Mouse (Mus musculus) right cerebral cortex, postnatal 36 days (tissue): ENCODE measurements at regions not wholly inside any gene's neighbourhood (a gene's known extent, or its start where the extent isn't known, plus 50 kb on each side); places are given as distances from the start of the nearest gene placed in this dataset.
"Not testable (repeated sequence)": the region's sequence is repeated elsewhere in the genome, so short reads cannot be mapped to it uniquely, and the experiment has no call there.

Experiments
- DNase-seq, 2 experiments: peaks; one replicate each; pipeline ENCODE4 v3.0.0; 2022; ENCODE audit warnings: low spot score in 2 of 2, mixed read lengths in 1 of 2

DNA sequence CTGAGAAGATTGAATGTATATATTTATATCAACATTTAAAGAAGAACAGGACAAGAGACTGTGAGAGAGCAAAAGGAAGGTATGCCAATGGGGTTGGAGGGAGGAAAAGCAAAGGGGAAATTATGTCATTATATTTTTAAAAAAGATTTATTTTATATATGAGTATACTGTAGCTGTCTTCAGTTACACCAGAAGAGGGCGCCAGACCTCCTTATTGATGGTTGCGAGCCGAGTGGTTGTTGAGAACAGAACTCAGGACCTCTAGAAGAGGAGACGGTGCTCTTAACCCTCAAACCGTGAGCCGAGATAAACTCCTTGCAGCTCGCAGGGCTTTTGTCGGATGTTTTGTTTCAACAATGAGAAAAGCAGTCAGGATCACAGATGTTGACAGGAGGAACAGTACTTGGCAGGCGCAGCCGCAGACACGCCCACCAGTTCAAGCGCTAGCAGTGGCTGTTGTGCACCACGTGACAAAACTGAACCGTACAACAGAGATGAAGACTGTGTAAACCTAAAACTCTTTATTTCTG, 158.7 kb downstream of the Mat2b start:
- no peak for DNase-seq

GRCm38 (mm10) chr11:40510325-40511239, 184.4 kb downstream of the Mat2b start:
- DNase-seq, result no peak

GRCm38 (mm10) chr11:40491599-40491998, 203.4 kb downstream of the Mat2b start:
- DNase-seq, result no peak

DNA sequence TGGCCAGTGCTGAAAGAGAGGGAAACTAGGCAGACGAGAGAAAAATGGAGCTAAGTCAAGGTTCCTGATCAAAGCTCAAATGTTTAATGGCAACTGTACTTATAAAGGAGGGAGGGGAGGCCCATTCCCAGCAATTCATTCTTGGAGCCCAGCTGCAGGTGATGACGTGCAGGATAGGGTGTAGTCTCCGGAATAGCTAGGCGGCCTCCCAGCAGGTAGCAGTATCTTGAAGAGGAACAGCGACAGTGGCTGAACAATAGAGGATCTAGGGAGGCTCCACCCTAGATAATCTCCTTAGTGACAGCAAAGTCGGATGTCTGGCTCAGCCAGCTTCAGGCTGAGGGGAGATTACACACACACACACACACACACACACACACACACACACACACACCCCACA, 216.8 kb downstream of the Mat2b start:
- DNase-seq, result not testable (repeated sequence)

- no peak for DNase-seq
These were observed 217.7 kb downstream of the Mat2b start for GRCm38 (mm10) chr11:40477294-40477693.

DNA sequence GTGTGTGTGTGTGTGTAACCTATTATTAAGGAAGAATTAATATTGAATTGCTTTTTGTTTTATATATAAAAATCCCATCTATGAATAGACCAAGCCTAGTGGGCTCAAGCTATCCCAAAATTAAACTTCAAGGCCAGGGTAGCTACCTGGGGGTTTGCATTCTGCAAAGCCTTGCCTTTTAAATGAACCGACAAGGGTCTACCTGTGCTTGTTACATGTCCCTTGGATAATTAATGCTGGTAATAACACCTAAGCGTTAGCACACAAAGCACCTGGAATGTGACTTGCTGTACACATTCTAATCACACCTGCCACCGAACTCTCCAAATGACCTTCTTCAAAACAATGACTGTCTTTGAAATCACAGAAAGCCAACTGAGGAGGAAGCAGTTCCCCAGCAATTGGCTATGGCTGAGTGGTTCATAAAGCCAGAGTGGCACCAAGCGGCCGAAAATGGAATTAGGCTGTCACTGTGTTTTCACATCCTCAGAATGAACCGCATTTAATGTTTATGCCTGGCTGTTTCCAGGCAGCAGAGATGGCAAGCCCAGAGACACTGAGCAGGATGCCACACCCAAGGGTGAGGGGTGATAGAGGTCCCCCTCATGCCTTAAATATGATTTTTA, 225.8 kb downstream of the Mat2b start:
- peak; percentile 24 to 47 for DNase-seq

GRCm38 (mm10) chr11:40456571-40456970, 238.4 kb downstream of the Mat2b start:
- no peak for DNase-seq

DNA sequence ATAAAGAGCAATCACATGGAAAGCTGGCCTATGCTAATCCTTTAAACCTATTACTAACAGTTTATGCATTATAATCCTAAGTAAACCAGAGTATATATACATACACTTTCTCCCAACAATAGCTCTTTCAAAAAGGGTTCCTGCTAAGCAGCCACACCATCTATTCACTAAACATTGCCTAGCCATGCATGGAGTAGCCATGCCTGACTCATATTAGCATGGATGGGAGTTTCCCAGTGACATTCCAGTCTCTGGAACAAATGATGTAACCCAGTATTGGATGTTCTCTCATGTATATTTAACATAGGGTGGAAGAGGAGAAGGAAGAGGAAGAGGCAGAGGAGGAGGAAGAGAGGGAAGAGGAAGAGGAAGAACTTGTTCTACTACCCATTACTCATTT, 240.0 kb downstream of the Mat2b start:
- DNase-seq, result not testable (repeated sequence)

- DNase-seq, result no peak
These were observed 248.2 kb downstream of the Mat2b start for GRCm38 (mm10) chr11:40446846-40447245.

DNA sequence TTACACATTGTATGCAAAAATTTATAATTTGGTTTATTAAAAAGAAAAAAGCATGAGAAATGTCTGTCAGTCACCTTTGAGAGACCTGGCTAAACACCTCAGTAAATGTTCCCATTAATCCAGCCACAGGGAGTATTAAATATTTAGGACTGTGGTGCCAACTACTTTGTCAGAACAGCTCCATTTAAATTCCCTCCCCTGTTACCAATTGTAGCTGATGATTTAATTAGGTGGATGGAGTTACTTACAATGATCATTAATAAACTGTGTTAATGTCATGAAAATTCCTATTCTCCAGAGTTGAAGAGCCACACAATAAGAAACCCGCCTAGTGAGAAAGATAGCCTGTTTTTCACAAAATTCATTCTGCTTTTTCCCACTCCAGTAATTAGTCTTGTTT, 261.0 kb downstream of the Mat2b start:
- no peak for DNase-seq

DNA sequence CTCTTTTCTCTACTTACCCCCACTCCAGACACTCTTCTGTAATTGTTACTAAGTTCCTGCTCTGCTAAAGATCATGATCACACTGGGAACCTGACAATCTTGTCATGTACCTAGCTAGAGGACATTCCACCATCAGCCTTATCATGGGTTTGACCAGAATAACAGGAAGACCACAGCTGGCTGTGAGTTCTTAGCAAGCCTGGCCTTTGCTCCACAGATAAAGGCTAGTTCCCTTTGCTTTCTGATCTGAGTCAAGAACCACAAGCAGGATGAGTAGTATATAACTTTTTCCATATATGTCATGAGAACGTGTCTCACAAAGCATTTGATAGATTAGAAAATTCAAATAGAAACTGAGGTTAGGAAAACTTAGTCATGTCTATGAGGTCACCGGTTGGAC, 266.1 kb downstream of the Mat2b start:
- no peak for DNase-seq

DNA sequence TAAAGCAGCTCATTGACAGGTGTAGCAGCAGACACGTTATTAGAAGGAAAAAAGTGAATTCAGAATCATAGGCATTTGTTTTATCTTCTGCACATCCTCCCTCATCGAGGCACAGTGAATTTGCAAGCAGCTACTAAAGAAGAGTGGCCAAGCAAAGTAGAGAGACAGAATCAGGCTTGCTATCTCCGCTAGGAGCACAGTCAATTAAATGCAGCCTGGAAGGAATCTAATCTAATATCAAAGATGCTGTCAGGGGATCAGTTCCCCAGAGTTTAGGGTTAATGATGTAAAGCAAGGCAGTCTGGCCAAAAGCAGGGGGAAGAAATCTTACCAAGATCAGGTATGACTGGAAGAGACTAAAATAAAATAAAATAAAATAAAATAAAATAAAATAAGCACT, 270.7 kb downstream of the Mat2b start:
- no peak for DNase-seq

- no peak for DNase-seq
These were observed 287.4 kb downstream of the Mat2b start for GRCm38 (mm10) chr11:40407571-40407970.

- no peak for DNase-seq
These were observed 292.8 kb downstream of the Mat2b start for GRCm38 (mm10) chr11:40402249-40402648.

DNA sequence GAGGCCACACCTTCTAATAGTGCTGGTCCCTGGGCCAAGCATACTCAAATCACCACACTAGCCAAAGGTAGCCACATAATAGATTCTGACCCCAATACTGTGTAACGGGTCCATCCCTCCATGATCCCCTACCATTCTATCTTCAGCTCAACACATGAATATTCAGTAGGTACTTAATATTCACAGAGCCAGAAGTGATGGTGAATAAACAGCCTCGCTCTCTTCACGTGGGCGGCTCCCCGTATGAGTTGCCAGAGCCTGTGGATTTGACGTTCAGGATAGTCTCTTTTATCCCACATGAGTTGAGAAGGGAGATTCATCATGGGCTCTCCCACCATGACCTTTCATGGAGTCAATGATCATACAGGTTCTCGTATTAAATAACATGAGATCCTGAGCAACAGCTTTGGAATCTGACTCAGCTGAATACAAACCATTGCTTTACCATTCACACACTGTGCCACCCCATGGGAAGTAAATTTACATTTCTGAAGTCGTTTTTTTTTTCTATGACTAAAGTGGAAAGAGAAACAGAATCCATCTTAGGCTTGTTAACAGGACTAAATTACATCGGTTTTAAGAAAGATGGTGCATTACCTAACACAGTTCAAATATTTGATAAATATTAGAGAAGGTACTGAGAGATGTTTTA, 297.4 kb downstream of the Mat2b start:
- DNase-seq, result no peak

GRCm38 (mm10) chr11:40395331-40395730, 299.7 kb downstream of the Mat2b start:
- no peak for DNase-seq

DNA sequence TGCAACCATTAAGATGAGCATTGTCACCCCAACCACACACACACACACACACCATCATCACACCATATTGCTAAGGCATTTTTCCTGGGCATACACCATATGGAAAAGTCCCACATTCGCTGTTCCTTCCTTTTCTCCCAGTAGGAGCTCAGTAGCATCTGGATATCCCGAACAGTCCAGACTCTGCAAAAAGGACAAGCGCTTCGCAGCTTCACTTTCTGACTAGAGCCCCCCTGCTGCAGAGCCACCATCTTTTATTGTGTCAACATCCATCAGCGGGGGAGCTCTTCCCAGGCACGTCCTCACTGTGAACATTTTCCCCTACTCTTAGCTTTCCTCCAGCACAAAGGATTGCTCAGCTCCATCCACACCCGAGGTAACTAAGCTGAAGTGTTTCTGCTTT, 300.1 kb downstream of the Mat2b start:
- DNase-seq, result no peak

- DNase-seq, result no peak
These were observed 300.7 kb downstream of the Mat2b start for GRCm38 (mm10) chr11:40394283-40394758.

GRCm38 (mm10) chr11:40380696-40381095, 314.3 kb downstream of the Mat2b start:
- no peak for DNase-seq

DNA sequence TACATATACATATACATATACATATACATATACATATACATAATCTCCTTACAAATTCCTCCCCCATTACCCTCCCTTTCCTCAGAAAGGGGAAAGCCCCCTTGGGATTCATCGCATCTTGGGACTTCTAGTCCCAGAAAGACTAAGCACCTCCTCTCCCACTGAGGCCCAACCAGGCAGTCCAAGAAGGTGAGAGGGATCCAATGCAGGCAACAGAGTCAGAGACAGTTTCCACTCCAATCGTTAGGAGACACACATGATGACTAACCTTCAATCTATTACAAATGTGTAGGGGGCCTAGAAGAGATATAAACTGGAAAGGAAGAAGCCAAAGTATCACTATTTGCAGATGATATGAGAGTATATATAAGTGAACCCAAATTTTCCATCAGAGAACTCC, 323.3 kb downstream of the Mat2b start:
- DNase-seq, result no peak

GRCm38 (mm10) chr11:40366573-40366972, 328.4 kb downstream of the Mat2b start:
- DNase-seq, result no peak

DNA sequence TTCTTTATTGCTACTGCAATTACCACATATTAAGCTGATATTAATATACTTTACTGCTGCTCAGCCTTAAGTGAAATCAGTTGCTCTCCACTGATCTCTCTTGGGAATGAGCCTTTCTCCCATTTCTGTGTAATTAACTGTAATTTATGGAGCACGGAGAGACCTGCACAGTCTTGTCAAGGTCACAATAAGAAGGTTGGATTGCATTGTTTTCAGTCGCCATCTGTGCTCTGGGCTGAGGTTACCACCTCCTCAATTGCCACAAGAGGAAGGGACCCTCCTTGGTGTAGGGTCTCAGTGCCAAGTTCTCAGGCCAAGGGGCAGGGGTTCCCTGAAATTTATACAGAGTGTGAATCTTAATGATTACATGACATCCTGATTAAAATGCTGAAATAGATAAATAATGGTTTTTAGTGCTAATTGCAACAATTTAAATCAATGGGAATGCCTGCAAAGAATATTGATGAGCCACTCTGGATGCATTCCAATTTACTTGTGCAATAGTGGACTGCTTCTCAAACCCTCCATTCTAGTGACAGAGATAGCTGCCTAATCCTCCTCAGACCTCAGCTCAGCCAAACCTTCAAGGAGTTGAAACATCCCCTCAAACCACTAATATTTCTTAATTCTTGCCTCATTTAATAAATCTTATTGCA, 332.3 kb downstream of the Mat2b start:
- DNase-seq, result no peak
